Mouse (Mus musculus) thymus, postnatal 10 days (tissue): ENCODE measurements around the gene Sik2.
A peak's percentile ranks its signal among the peaks of the same experiment; 100 is the strongest.

Experiments
- DNase-seq, 2 experiments: peaks; one replicate each; pipeline ENCODE4 v3.0.0; 2021; ENCODE audit warnings: low spot score in 2 of 2

Gene Sik2

DNA sequence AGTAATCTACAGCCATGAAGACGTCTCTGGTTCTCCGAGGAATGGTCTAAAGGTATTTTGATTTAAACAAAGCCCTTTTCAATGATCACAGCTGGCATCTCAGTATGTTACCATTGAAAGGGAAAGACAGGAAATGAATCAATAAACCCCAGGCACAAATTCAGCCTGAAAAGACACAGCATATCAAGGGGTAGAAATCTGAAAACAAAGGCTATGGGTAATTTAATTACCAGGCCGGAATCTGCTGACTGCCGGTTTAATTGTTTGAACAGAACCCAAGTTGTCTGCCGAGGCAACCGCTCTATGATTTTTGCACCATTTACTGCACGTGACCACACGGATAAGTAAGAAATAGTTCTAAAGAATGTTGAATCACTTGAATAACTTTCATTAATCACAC, 22.8 kb downstream of the Sik2 start:
- no peak for DNase-seq

DNA sequence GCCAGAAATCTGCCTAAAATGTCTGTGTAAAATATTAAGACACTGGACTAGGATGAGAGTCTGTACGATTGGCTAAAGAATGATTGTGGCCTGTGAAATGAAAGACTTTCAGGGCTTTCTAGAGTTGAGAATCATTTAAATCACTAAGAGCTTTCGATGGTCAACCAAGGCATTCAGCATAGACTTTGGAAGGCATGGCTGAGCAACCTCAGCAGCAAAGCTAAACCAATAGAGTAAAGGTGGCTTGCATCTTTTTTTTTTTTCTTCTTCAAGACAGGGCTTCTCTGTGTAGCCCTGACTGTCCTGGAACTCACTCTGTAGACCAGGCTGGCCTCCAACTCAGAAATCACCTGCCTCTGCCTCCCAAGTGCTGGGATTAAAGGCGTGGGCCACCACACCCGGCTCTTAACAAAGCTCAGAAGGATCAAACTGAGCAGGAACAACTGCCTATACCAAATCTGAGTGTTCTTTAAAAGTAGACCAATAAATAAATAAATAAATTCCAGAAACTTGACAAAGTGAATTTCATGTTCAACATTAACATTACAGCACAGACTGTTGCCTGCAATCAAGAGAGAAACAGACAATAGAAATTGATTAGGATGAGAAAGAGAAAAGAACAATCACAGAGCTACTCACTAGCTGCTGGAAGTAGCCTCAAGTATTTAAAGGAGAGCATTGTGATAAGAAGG, 27.2 kb downstream of the Sik2 start:
- DNase-seq: no peak

DNA sequence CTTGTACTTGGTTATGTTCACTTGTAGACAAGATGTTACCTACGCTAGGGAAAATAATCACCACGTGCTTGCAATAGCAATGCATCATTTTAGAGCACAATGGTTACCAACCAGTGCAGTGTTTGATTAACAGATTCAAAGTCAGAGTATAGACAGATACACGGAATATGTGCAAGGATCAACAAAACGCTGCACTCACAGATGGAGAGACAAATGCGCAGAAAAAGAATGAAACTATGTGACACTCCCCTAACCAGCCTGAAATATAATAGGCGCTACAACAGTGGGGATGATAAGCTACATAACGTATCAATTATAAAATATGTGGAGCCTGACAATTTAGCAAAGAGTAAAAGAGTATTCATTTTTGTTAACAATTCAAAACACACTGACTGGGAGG, 34.2 kb downstream of the Sik2 start:
- DNase-seq: no peak

DNA sequence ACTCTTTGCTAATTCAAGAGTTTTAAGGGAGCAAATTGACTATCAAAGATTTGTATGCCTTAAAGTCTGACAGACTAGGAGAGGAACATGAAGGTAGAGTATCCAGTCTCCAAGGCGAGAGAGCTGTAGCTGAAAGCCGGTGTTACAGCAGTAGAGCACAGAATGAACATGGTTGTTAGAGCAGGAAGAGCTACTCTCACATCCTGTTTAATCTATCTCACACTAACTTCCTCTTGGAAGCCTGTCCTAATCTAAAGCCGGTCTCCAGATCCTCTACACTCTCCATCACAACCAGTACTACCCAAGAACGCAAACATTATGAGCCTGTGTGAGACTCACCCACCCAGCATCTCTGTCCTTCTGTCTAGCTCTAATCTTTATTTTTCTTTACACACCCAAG, 38.5 kb downstream of the Sik2 start:
- DNase-seq: no peak

DNA sequence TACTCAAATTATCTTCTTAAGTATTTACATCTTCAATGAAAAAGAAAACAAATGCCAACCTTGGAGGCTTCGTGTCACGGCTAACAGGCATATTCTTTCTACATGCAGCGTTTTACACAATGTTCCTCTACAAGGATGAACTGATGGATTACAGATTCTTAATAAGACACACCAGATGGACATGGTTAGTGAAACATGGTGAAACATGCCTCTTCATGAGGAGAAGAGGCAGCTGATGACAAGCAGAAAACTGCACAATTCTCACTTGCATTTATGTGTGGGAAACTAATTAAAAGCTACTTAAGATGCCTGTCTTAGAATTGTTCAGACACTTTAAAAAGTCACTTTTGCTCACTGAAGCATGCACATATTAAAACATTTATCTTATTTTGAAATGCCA, 39.6 kb downstream of the Sik2 start:
- no peak for DNase-seq

DNA sequence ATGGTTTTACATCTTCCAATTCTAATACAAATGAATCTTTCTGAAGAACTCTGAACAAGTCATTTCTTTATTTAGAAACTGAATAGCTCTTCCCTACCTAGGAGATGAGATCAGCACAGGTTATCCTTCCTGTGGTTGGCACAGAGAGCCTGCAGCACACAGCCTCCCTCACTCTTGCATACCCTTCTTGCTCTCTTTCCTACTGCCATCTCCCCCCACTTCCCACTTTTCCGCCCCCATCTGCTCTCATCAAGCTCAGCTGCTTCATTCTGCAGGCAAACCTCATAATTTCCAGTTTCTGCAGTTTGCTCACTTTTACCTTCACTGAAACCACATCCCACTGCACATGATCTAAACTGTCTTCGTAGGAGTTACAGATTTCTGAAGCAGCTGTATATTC, 42.6 kb downstream of the Sik2 start:
- no peak for DNase-seq

DNA sequence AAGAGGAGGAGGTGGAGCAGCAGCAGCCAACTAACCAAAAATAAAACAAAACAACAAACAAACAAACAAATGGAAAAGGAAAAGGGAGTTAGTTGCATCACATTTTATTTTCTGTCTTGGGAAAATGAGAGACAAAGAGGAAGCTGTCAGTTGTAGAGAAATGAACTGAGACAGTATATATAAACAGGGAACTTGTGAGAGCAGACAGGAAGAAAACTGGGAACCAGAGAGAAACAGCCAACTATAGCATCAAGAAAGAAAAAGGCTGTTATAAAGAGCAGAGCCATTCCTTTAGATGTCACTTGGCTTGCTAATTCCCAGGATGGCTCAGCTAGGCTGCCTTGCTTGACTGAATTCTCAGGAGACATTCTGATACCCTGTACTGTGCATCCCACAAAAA, 43.5 kb downstream of the Sik2 start:
- no peak for DNase-seq

DNA sequence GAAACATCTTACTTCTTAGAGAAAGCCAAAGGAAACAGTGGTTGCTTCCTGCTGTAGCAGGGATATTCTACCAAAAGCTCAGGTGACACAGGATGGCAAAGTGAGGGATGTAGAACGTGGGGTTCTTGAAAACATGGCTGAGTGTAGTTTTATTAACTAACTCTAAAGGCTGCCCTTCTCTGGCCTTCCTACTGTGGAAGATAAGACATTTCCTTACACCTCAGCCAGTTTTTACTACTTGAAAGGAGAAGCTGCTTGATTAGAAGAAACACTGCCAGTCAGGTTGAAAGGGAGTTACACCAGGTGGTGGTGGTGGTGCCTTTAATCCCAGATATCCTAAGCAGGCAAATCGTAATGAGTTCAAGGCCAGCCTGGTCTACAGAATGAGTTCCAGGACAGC, 44.0 kb downstream of the Sik2 start:
- no peak for DNase-seq

DNA sequence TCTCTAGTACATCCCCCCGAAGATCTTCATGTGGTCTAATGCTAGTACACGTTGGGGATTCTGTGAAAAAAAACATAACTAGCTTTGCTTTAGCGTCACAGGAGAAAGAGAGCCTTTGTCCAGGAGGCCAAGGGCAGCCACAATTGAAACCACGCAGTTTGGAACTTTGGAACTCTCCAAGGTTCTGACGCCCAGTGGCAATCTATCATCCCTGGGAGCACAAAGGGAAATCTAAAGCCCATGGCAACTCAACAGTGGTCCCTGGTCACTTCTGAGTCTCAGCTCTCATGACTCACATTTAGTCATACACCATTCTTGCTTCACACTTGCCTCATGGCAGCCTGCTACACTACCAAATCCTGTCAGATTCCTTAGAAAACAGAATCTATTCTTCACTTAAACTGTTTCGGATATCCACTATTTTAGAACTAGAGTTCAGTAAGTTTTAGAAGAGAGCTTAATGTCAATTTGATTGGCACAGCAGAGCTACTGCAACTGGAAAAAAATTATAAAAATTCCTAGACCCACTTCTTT, 50.9 kb downstream of the Sik2 start:
- DNase-seq: no peak

DNA sequence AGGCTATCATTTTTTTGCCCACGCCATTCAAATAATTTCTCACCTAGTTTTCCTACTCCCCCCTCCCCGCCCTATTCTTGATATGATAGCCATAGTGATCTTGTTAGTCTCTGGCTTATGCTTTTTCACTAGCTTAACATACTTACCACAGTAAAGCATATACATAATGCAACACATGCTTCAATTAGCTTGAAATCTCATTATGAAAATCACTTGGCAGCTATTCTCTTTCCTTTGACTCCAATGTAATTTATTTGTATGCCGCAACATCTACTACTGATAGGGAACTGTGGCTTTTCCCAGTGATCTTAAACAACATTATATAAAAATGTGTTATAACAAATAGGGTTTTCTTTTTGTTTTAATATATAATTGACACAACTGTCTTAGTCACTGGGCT, 53.7 kb downstream of the Sik2 start:
- DNase-seq: no peak

DNA sequence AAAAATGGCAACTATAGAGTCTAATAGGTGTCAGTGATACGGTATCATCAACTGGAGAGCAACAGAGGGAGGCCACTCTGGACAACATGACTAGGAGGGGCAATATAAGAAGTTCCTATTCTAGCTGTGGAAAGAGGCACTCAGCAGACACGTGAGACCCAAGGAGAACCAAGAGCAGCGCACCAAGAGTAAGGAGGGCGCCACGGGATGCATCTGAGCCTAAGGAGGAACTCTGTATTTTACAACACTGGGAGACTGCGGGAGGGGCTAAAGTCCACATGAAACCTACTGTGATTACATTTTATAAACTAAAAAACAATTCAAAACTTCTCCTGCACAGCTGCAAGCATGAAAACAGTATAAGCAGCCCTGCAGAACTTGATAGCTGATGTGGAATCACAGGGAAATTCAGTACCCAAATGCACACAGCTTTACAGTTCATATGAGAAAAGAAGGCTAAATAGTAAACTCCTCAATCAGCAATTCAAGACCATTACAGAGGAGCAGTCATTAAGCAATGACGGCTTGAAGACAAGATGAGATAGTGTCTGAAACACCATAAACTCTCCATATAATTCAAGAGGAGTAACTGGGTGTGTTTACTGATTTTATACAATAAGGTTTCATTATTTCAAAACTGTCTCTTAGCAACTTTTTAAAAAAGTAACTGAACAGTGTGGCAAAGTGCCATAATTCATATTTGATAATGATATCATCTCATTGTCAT, 60.6 kb downstream of the Sik2 start:
- no peak for DNase-seq

DNA sequence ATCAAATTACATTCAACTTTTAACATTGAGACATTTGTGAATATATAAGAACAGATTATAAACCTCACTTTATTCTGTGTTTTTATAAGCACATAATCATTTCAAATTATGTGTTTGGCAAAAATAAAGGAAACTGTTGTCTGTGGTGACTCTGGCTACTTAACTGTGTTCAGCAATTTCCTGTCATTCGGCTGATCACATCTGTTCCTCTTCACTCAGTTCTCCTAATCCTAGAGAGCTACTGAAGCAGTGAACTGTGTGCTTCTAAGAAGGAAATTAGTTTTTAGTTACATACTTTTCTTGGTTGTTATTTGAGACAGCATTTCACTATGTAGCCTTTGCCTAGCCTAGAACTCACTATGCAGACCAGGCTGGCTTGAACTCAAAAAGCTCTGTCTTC, 62.5 kb downstream of the Sik2 start:
- DNase-seq: no peak

DNA sequence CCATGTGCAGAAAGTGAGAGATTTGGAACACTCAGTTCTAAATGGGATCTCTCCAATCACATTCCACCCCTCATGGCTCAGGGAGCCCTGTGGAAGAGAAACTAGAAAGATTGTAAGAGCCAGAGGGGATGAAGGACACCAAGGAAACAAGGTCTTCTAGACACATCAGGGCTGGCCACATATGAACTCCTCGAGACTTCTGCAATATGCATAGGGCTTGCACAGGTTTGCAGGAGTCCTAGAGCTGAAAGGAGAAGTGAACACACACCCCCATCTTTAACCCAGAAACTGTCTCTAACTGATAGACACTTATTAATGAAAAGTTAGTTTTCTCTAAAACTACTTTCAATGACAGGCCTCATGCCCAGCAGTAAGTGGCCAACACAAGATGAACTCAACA, 64.0 kb downstream of the Sik2 start:
- no peak for DNase-seq

DNA sequence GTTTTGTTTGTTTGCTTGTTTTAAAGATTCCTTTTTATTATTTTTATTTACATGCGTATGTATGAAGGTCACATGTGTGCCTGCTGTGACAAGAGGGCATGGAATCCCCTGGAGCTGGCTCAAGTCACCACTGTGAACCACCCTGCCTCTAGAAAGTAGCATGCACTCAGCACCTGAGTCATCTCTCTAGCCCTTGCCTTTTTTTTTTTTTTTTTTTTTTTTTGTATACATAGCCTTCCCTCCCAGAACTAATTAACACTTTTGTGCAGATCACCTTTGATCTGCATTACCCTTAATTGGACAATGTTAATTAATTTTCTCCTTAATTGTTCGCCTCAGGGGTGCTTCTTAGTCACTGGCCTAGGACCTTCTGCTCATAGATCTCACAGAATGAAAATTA, 66.2 kb downstream of the Sik2 start:
- DNase-seq: no peak

DNA sequence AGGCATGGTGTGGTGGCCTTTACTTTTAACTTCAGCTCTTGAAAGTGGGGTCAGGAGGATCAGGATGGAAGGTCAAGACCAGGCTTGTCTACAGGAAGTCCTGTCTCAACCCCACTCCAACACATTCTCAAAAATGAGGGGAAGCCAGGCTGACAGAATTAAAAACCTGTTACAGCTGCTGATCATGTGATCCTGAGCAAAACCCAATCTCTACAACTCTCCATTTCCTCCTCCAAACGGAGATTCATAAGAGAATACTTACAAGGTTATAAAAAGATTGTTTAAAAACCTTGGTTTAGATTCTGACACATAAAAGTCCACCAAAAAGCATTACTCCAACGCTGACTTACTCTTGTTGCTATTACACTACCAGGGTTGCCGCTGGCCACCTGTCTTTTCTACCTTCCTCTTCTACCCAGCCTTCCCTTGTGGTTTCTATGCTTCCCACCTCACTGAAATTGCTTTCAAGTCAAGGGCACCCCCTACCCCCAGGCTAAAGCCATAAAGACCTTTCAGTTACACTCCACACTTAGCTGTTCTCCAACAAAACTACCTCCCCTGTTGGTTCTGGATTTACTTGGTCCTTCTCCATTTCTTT, 67.0 kb downstream of the Sik2 start:
- peak in 1 of 2 experiments; percentile 5 for DNase-seq

DNA sequence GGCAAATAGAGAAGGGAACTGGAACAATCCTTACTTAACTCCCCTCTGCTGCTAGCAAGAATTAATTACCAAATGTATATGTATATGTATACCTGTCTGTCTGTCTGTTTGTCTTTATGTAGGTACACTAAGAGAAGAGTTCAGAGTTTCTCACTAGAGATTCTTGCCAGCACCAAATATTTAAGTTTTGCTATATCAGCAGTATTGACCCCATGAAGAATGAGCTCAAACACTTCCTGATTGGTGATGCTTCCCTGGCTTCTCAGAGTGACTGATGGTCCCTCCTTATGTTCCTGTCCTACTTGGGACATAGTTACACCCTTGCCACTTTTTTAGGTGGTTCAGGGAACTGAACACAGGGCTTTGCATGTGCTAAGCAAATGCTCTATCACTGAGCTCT, 78.9 kb downstream of the Sik2 start:
- DNase-seq: no peak

DNA sequence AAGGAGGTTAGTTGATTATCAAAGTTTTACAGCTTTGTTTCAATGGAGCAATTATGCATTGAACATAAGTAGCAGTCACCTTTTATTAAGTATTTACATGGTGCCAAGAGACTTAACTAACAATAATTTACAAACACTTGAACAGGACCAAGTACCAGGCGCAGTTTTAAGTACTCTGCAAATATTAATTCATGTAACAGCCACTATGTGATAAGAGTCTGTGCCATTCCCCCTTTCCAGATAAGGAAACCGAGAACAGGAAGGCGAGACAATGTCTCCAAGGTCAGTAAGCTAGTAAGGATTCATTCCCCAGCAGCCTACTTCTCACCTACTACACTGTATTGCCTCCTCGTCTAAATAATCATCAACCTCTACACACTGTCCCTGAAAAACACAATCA, 83.1 kb downstream of the Sik2 start:
- DNase-seq: no peak

DNA sequence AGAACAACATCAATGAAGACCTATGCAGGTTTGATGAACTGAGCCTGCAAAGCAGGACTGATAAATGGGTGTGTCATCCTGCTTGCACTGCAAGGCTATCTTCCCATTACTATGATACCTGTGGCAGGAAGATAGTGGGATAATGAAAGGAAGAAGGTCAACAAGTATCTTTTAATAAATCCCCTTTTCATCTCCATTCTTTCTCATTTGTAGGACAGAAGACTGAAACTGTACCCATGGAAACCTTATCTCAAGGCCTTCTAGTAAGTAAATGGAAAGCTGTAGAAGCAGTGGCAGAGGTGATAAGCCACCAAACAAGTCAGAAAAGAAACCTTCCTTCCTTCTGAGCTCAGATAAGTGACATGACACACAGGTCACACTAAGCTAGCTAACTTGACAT, 84.4 kb downstream of the Sik2 start:
- no peak for DNase-seq

DNA sequence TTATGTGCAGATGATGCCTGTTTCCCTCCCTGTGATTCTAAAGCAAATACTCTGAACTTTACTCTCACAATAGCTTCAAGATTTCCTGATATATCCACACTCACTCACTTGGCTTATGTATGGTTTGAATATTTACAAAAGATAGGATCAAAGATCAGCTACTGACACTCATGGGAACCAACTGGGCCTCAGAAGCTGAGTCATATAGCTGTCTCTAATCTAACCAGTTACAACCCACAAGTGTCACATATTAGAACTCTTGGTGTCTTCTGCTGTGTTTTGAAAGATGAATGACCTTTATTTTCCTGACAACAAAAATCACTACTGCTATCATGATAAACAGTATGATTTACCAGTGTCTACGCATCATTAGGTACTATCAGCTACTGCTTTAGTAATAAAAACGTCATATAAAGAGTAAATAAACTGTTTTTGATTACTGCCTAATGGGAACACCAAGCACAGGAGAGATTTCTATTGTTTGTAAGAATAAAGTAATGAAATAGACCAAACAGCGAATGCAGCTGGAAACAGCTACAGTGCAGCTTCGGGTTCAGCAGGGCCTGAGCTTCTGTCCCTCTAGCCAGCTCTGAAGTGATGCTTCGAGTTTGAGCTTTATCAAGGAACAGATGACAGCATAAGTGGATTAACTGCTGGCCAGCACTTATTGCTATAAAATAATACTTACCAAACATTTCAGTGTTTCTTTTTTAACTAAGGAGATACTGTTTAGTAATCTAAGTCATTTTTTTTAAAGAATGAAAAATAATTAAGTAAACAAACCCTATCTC, 86.3 kb downstream of the Sik2 start:
- DNase-seq: no peak

DNA sequence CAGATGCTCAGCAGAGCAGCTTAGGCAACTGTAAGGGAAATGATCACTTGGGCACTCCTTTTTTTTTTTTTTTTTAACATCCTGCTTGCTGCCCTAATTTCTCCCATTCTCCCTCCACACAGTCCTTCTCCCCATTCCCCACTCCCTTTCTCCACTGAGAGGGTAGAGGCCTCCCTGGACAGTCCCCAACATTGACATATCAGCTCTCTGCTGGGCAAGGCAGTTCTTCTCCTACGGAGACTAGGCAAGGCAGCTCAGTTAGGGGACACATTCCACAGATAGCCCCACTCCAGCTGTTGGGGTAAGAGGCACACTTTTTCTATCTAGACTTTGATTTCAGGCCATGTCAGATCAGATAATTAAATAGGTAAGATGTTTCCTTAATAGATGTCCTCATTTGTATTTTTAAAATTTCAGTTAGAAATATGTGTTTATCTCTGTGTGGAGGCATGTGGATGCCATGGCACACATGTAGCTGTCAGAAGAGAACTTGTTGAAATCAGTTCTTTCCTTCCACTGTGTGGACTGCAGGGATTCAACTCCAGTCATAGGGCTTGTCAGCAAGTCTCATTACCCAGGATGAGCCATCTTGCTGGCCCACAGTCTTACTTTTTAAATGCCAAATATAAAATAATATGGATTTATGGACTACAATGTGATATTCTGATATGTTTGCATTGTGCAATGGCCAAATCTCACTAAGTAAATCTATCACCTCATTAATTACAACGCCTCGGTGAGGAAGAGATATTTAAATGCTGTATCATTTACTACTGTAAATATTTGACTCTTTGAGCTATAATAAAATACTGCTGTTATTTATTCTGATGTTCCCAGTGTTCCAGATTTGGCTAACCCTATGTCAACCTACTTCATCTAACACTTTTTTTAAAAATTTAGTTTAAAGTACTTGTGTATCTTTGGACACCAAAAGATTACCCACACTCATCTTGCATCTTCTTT, 87.7 kb downstream of the Sik2 start:
- DNase-seq: no peak

DNA sequence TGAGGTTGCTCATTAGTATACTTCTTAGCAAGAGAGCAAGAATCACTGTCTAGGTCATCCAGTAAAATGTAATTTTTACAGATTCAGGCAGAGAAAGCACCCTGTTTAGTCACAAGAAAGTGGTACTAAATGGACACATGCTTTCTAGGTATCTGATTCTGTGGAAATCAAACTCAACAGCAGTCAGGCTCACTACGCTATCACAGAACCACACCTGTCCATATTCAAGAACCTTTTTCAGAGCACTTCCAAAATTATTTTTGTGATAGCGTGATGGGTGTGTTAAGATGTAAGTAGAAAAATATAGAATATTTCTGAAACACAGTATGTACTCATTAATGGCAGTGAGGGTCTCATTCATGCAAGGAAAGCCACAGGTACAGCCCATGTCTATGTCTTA, 89.3 kb downstream of the Sik2 start:
- DNase-seq: no peak
